Mouse (Mus musculus) myocyte (in vitro differentiated cells): ENCODE measurements around the gene Jmjd1c.

ENCODE experiments used
- CEBPB ChIP-seq: IDR thresholded peaks from 2 replicates; pipeline ENCODE4 v1.6.1; 2011; ENCODE audit warnings: mild to moderate bottlenecking, moderate library complexity; ENCODE audit not compliant: poor library complexity, insufficient read depth, severe bottlenecking
- E2F4 ChIP-seq: IDR thresholded peaks from one replicate; pipeline ENCODE4 v1.6.1; 2011; ENCODE audit warnings: mild to moderate bottlenecking, control low read depth, moderate library complexity; ENCODE audit not compliant: insufficient read depth
- MAX ChIP-seq: IDR thresholded peaks from one replicate; pipeline ENCODE4 v1.6.1; 2011; ENCODE audit warnings: low read depth, mild to moderate bottlenecking, control low read depth
- MYOD1 ChIP-seq, 3 experiments: IDR thresholded peaks; one replicate each; pipeline ENCODE4 v1.6.1; 2011; ENCODE audit warnings: control low read depth in 2 of 3, low read depth in 2 of 3, mild to moderate bottlenecking in 2 of 3, moderate library complexity in 1 of 3; ENCODE audit not compliant: insufficient read length in 2 of 3, control insufficient read depth in 1 of 3
- MYOG ChIP-seq, 3 experiments: IDR thresholded peaks; one replicate each; pipeline ENCODE4 v1.6.1; 2011; ENCODE audit warnings: control low read depth in 2 of 3, low read depth in 2 of 3, mild to moderate bottlenecking in 2 of 3; ENCODE audit not compliant: insufficient read length in 2 of 3, control insufficient read depth in 1 of 3, insufficient read depth in 1 of 3
- POLR2A ChIP-seq: IDR thresholded peaks from one replicate; pipeline ENCODE4 v1.6.1; 2011; ENCODE audit warnings: low read depth, mild to moderate bottlenecking, control low read depth, moderate library complexity; ENCODE audit not compliant: insufficient read length
- POLR2AphosphoS2 ChIP-seq: IDR thresholded peaks from one replicate; pipeline ENCODE4 v1.6.1; 2011; ENCODE audit warnings: low read depth, control low read depth; ENCODE audit not compliant: insufficient read length
- REST ChIP-seq: IDR thresholded peaks from one replicate; pipeline ENCODE4 v1.6.1; 2011; ENCODE audit warnings: mild to moderate bottlenecking, control low read depth, moderate library complexity; ENCODE audit not compliant: insufficient read depth, insufficient read length
- SRF ChIP-seq: IDR thresholded peaks from one replicate; pipeline ENCODE4 v1.6.1; 2011; ENCODE audit warnings: low read depth; ENCODE audit not compliant: control insufficient read depth, insufficient read length
- TCF12 ChIP-seq: IDR thresholded peaks from one replicate; pipeline ENCODE4 v1.6.1; 2011; ENCODE audit warnings: mild to moderate bottlenecking, control low read depth; ENCODE audit not compliant: poor library complexity, insufficient read depth, severe bottlenecking
- TCF3 ChIP-seq: IDR thresholded peaks from one replicate; pipeline ENCODE4 v1.6.1; 2011; ENCODE audit warnings: low read depth, control low read depth; ENCODE audit not compliant: insufficient read length
- USF1 ChIP-seq: IDR thresholded peaks from one replicate; pipeline ENCODE4 v1.6.1; 2011; ENCODE audit warnings: low read depth, mild to moderate bottlenecking, control low read depth, moderate library complexity

- TF ChIP-seq POLR2AphosphoS2 (no peak), POLR2A (no peak), USF1 (no peak), MAX (no peak), CEBPB (no peak), MYOD1 (IDR thresholded peaks at IDR 0.05; ENCODE audit: control insufficient read depth in 1 of 3, insufficient read length in 2 of 3, low read depth in 2 of 3) (no peak), E2F4 (no peak), SRF (no peak), MYOG (IDR thresholded peaks at IDR 0.05; ENCODE audit: control insufficient read depth in 1 of 3, insufficient read depth in 1 of 3, insufficient read length in 2 of 3, low read depth in 2 of 3) (no peak), REST (no peak), TCF12 (no peak), TCF3 (no peak)
These were observed 8.3 kb upstream of the Jmjd1c start for GRCm38 (mm10) chr10:67087447-67088226.
